Mouse (Mus musculus) liver, postnatal 0 days (tissue): ENCODE results near the gene Rpl36a.

Experiments
- CTCF ChIP-seq: sonication (generic); IDR thresholded peaks from 2 replicates; pipeline ENCODE4 v1.5.1; 2016; ENCODE audit warnings: antibody characterized with exemption, low read depth
- EP300 ChIP-seq: IDR thresholded peaks from 2 replicates; pipeline ENCODE4 v1.6.1; 2016; ENCODE audit warnings: antibody characterized with exemption, low read depth, mild to moderate bottlenecking

GRCm38 (mm10) chrX:134577896-134578295 is 7.6 kb upstream of the Rpl36a start:
- TF ChIP-seq CTCF (no peak), EP300 (no peak)
